Mouse (Mus musculus) megakaryocyte progenitor cell, adult 5-6 weeks (primary cell): ENCODE data around the gene Ptpa. TPM values are rescaled to one million over a fixed set of nuclear protein-coding genes. Genes with fewer than 3 reads are reported as not detected.

Experiments
- ATAC-seq: replicated peaks from 2 replicates; pipeline ENCODE4 v1.8.0; 2016; ENCODE audit warnings: mild to moderate bottlenecking, moderate TSS enrichment, inconsistent platforms; ENCODE audit not compliant: poor library complexity
- total RNA-seq, 2 experiments: library from RNA; stranded (forward) in 1 of 2; stranded (reverse) in 1 of 2; fragments of 157-497, 149-512 nt in 1 of 2; fragments of 200-1000 nt in 1 of 2; gene quantifications; 2 replicates each; pipeline versions ENCODE4 v1.2.3 to v1.2.4; 2015 to 2017

Gene Ptpa
- total RNA-seq (2015) (75.9 and 90.4 TPM in 2 replicates), total RNA-seq (2017) (63.0 and 63.3 TPM in 2 replicates)

DNA sequence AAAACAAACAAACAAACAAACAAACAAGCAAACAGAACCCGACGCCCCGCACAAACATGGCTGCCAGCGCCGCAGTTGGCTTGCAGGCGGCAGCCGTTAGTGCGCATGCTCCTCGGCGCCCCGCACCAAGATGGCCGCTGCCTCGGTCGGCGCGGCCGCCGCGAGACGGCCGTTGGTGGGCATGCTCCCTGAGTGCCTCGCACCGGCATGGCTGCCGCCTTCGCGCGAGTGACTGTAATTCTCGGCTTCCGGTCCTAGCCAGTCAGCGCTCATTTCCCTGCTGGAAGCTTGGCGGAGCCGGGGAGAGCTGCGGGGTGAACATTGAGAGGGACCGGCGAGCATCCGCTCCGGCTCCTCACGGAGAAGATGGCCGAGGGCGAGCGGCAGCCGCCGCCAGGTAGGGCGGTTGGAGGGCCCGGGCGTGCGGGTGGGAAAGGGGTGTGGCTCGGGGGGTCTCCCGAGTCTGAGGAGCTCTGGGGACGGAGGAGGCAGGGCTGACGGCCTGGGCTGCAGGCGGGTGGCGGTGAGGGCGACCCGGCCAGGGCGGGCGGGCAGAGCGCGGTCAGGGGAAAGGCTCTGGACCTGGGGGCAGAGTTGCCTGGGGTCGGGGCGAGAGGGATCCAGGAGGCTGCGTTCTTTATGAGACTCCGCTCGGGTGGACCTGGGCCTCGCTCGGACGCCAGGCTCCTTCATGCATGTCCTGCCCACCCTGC is at the start of gene Ptpa:
TSS of gene Ptpa (plus strand) at position 104 of the 713 bp plus-strand sequence.
- ATAC-seq: peak; percentile 59

DNA sequence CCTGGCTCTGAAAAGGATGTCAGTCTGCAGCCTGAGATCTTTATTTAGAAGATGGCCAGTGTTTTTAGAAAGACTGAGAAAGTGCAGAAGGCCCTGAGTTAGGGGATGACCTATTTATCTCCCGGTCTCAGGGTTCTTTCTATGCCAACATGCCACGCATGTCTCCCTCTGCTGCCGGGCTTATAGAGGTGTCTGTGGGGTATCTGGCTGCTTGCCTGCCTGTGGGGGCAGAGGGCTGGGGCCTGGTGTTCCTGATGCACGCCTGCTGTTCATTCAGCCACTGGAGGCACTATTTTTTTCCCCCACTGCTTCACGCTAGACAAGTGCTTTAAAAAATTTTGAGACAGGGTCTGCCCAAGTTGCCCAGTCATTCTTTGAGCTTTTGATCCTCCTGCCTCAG is 49.6 kb upstream of the Ptpa start:
- ATAC-seq: no peak

DNA sequence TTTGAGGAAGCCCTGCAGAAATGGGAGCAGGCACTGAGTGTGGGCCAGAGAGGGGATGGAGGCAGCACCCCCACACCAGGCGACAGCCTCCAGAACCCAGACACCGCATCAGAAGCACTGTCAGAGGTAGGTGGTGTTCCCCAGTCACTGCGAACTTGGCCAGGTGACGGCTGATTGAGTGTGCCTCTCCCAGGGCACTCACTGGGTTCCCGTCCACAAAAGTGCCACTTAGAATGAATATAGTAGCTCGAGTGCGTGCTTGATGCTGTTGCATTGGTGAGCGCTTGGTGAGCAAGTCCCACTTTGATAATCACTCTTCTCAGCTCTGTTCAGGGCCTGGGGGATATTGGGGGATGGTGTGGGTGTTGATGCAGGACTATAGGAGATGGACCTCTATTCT is 44.3 kb upstream of the Ptpa start:
- ATAC-seq: no peak

DNA sequence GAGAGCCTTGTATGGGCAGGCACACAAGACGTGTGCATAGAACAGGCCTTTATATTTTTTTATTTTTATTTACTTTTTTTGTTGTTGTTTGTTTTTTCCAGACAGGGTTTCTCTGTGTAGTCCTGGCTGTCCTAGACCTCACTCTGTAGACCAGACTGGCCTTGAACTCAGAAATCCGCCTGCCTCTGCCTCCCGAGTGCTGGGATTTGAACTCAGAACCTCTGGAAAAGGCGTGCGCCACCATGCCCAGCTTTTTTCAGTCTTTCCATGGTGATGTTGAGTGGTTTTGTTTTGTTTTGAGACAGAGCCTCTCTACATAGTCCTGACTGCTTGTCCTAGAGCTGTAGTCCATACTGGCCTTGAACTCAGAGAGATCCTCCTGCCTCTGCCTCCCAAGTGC is 43.1 kb upstream of the Ptpa start:
- no peak for ATAC-seq

DNA sequence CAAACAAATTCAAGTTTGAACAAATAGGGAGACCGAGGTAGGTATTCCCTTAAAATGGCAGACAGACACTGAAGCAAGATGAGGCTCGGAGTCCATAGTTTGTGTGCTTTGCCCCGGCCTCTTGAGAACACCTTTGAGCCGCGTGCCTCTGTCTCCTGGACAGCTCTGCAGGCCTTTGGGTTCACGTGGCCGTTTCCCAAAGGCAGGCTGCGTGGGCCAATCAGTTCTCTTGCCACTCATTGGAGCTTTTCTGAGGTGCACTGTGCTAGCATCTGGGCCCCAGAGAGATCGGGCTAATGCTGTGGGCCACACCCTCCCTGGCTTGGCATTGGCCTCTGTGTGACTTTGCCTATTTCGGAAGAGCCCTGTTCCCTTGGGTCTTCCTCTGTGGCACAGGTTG is 39.9 kb upstream of the Ptpa start:
- ATAC-seq: no peak

DNA sequence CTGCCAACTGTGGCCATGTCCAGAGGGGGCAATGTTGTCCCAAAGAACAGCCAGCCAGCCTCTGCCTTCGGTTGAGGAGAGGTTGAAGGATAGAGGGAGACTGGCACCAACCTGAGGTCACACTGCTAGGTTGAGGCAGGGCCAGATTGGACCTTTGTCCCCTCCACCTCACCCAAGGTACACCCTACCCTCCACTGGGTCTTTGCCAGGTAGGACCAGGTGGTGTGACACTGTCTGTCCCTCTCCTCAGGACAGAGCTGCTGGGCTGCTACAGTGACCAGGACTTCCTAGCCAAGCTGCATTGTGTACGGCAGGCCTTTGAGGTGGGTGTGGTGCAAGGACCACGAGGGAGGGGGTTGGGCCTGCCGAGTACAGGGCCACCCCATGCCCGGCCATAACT is 38.1 kb upstream of the Ptpa start:
- ATAC-seq: no peak

DNA sequence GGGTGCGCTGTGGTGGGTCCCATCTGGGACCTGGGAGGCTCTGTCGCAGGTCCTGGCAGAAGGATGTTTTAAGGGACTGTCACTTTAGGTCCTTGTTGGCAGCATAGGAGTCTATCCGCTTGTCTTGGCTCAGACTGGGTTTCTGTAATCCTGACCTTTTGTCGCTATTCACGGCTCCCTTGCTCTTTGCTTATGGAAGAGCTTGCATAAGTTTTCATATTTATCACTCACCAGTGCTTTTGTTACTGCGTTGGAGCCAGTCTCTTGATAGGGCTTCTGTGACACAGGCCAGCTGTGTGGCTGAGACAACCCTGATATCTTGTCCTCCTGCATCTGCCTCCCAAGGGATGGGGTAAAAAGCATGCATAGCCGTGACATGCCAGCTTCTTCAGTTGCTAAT is 36.5 kb upstream of the Ptpa start:
- ATAC-seq: no peak

DNA sequence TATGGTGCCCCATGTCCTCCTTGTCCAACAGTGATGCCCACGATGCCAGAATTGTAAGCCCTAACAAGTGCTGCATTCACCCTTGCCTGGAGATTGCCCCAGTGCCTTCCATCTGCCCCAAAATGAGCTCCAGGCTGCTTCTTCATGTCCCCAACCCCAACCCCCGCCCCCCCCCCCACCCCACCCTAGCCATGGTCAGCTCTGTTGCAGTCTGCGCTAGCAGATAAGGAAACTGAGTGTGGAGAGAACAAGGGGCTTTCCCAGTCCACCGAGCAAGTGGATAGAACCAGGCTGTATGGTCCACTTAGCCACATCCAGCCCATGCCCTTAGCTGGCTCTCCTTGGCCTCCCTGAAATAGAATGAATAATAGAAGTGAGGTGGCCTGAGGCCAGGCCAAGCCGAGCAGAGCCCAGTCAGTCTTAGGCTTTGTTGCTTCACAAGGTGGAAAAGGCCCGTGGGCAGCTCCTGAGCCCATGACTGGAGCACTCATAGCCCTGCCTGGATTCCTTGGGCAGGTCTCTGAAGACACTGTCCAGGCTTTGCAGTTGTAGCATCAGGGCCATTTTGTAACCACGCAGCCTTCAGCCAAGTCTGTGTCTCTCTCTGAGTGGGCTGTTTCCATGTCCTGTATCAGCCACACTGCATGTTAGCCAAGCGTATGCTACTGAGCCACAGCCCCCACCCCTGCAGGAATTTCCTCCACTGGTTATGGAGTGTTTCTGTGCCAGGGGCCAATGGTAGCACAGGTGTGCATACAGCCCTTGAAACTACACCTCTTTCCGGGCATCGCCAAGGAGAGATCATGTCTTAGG is 35.1 kb upstream of the Ptpa start:
- ATAC-seq: no peak

DNA sequence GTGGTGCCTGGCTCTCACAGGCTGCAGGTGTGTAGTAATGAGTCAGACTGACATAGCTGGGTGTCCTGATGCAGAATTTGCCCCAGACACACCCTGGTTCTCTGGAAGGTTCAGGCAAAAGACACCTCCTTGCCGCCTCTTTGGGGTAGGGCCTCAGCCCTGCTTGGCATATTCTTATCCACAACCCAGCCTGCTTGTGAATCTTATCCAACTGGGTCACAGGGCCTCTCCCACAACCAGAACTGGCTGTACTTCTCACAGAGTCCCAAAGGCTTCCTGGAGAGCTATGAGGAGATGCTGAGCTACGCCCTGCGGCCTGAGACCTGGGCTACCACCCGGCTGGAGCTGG is 34.5 kb upstream of the Ptpa start:
- ATAC-seq: peak; percentile 60

DNA sequence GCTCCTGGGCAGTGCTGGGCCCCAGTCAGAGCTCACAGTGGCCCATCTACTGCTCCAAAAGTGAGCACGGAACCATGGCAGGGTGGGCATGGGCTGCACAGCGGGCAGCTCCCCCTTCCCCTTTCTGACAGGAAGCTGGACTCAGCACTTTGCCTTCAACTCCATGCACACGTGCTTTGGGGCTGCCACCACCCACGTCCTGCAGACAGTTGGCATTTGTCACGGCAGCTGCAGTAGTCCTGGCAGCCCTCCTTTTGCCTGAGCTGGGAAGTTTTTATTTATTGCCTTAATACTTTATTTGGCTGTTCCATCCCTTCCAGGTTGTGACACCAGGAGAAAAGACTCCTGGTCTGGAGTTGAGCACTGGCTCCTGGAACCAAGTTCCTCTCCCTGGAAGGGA is 31.0 kb upstream of the Ptpa start:
- ATAC-seq: no peak

DNA sequence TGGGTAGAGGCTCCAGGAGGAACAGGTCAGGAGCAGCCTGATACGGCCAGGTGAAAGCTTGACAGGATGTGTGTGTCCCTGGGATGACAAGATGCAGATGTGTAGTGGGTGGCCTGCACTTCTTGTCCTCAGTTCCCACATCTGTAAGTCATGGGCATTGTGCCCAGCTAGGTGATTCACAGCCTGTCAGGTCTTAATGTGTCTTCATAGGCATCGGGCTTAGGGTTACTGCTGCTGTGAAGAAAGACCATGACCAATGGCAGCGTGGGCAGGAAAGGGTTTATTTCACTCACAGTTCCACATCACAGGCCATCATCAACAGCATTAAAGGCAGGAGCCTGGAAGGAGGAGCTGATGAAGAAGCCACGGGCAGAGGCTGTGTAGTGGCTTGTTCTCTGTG is 30.2 kb upstream of the Ptpa start:
- ATAC-seq: no peak

DNA sequence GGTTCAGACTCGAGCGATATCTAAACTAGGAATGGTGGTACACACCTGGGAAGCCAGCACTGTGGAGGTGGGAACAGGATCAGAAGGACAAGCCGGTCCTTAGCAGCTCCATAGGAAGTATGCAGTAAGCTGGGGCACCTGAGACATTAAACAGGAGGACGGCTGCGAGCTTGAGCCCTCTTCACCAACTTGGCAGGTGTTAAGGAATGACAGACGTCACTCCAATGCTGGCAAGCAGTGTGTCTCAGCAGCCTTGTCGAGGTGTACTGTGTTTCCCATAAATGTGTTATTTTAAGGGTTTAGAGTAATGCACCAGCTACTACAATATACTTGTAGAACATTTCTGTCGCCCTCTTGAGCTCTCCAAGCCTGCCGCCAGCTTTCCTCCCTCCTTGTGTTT is 28.9 kb upstream of the Ptpa start:
- ATAC-seq: no peak

DNA sequence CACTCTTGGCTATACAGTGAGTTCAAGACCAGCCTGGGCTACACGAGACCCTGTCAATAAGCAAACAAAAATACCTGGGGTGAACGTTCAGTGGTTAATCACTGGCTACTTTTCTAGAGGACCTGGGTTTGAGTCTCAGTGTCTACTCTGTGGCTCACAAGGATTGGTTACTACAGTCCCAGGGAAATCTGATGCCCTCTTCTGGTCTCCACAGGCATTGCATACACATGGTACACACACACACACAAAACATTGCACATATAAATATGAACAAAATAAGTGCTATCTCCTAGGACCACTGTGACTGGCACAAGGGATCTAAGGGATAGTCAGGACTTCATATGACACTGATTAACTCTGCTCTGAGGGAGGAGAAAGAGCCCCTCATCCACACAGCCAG is 26.8 kb upstream of the Ptpa start:
- ATAC-seq: no peak

DNA sequence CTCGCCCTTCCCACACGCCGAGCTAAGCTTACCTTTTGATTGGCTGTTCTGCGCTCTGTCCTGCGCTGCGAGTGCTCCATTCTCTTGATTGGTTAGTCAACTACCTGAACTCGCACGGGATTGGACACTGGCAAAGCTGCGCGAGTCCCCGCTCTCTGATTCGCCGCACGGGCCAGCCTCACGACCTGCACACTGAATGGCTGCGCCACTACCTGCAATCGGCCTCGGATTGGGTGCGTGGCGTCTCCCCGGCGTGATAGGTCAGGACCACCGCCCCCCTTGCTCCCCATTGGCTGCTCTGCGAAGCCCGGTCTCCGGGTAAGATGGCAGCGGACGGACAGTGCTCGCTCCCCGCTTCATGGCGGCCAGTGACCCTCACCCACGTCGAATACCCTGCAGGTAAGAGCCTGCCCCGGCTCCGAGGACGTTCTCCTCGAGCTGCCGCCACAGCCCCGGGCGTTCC is 23.7 kb upstream of the Ptpa start, which contains the start of gene Dolpp1:
TSS of gene Dolpp1 (plus strand) at position 141 of the 463 bp plus-strand sequence.
- peak; percentile 95 for ATAC-seq

DNA sequence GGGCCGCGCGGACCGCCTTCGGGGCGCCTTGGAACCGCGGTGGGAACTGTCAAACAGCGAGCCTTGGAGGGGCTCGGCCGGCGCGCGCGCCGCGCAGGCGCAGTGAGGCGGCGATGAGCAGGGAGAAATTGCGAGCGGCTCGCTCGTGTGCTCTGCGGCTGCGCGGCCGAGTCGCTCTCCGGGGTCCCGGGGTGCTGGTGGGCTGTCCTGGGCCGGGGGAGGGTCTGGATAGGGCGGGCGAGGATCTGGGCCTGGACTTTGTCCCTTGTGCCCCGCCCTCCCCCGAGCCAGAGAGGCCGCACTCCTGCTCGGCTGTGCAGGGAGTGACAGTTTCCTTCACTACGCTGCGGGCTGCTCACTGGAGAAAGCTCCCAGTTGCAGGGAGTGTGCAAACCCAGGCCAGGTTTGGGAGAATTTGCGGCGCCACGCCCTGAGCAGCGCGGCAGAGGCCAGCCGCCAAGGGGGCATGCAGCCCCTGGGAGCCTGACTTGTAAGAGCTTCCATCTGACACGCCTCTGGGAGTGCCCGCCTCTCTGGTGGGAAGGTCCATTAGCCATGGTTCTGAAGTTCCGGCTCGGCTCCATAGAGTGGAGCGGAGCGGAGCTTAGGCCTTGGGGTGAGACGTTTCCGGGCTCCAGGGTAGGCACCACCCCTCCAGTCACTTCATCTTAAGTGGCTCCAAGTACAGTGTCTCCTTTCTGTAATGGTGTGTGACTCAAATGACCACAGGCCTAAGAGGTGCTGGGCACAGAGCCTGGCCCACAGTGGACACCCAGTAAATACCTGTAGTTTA is 23.1 kb upstream of the Ptpa start:
- ATAC-seq: peak; percentile 3

DNA sequence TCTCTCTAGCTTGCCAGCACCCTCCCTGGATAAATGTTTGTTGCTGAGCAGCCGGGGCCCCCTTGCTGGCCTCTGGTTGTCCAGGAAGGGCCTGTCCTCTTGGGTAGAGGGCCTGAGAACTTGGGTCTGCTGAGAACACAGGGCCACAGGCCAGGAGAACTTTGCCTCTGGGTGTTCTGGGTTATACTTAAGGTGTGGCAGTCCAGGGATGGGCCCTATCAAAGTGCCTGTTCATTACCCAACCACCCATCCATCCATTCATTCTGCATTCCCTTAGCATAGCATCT is 22.5 kb upstream of the Ptpa start:
- ATAC-seq: no peak

DNA sequence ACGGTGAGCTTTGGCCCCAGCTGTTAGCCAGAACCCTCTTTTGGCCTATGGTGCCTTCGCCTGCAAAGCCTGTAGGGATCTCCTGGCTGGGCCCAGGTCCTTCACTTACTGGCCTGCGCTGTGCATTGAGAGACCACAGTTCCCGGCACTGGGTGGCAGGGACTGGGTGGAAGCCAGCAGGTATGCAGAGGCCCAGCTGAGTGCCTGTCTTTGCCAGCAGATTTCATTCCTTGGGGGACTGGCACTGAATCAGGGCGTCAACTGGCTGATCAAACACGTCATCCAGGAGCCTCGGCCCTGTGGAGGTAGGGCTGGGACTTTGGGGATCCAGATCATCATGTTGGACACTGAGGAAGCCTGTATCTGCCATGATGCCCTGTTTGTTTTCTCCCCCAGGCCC is 20.1 kb upstream of the Ptpa start:
- ATAC-seq: no peak

DNA sequence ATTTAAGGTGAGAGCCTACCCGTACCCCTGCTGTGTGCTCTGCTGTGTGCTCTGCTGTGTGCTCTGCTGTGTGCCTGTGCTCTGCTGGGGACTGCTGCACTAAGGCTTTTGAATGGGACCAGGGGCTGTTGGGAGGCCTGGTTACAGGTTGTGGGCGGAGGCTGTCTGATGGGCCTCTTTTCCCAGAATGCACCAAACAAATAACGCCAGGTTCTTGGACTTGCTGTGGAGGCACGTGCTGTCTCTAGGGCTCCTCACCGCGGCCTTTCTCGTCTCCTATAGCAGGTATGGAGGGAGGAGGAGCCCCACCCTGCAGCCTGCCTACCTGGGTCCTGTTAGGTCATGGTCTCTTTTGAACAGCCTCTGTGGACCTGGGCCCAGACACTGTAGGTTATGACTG is 19.6 kb upstream of the Ptpa start:
- no peak for ATAC-seq

DNA sequence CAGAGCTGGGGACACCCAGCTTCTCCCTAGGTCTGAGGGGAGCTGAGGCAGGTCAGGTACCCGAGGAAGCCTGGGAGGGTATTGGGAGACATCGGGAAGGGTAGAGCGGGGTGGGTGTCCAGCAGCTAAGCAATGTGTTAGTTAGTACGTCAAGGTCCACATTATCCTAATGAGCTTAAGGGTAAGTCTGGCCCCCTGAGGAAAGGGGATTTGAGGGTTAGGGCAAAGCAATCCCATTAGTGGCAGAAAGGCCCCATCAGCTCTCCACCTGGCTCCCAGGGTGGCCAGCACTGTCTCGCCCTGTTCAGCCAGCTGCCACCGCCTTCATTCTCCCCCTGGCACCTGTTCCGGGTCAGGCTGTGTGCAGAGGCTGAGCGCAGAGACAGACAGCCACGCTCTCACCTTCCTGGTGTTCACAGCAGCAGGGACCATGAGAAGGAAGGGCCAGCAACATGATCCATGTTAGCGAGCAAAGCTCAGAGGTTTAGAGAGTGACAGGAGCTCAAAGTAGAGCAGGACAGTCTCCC is 17.8 kb upstream of the Ptpa start:
- ATAC-seq: no peak

DNA sequence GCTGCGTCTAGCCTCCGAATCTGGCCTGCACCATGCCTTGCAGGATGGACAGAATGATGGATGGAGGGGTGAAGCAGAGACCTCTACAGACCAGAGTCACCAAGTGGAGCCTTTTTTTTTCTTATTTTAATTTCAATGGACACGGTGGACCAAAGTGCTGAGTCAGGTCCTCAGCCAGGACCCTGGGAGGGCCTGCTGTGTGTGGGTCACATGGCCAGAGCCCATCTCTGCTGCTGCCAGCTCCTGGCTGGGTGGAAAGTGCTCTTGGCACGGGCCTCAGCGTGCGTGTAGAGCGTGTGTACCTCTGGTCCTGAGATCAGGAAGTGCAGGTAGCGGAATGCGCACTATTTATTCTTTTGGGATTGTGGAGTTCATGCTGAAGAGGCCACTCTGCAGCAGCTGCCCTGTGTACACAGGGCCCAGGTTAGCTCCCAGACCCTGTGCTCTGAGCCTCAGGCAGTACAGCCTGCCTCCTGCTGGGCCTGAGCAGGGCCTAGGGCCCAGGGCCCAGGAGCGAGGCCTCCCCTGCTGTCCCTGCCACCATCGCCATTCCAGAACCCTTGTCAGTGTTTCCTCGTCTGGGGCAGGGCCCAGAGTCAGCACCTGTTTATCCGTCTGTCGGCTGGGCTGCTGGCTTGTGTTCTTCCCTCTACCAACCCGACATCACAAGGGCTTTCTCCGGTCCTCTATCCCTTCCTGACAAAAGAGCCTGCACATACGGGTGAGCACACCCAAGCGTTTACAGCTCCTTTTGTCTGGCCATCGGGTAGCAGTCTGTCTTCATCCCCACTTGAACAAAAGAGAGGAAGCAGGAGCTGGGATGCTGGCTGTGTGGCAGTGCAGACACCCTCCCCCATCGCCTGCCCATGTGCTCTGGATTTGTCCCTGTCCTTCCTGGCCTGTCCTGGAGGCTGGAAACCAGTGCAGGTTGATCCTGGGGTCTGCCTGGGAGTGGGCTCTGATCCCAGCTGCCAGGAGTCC is 16.4 kb upstream of the Ptpa start:
- no peak for ATAC-seq
